Mouse (Mus musculus): ENCODE results near the gene Aup1.

The Aup1 gene

GRCm38 (mm10) chr6:83054074-83054851 lies at the start of gene Aup1:
TSS of gene Aup1 (plus strand) at chr6:83054521.
- DNase-seq: peak; percentile 95

GRCm38 (mm10) chr6:83004872-83005271 lies 49.4 kb upstream of the Aup1 start:
- DNase-seq: no peak

GRCm38 (mm10) chr6:83005444-83006011 lies 48.8 kb upstream of the Aup1 start:
- no peak for DNase-seq

GRCm38 (mm10) chr6:83006114-83006513 lies 48.2 kb upstream of the Aup1 start:
- DNase-seq: no peak

DNA sequence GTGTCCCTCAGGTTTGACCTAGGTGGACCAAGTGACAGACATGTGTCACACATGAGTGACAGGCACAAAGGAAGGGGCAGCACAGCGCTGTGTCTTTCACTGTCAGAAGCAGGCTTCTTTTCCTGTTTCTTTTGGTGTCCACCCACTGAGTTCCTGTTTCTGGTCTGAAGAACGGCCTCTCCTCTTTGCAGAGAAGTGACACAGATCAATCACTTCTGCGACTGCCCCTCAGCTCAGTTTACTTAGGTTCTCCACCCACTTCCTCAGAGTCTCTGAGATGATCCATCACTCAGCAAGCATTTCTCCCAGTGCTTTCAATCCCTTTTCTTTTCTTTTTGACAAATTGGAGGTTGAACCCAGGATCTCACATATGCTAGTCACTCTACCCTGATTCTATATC lies 45.7 kb upstream of the Aup1 start:
- no peak for DNase-seq

GRCm38 (mm10) chr6:83010010-83010409 lies 44.3 kb upstream of the Aup1 start:
- DNase-seq: no peak

GRCm38 (mm10) chr6:83011255-83011654 lies 43.1 kb upstream of the Aup1 start:
- no peak for DNase-seq

DNA sequence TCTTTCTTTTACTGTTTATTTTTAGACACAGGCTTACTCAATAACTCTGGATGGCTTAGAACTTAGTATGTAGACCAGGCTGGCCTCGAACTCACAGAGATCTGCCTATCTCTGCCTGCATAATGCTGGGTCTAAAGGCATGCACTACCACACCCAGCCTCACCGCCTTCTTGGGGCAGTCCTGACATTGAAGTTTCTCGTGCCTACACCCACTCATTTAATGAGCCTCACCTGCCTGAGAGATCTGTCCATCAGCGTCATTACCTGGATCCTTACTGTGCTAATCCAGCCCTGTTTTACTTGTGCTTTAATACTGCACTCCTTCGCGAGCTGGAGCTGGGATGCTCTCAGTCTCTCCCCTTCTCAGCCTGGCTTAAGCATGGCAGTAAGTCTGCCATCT lies 42.6 kb upstream of the Aup1 start:
- no peak for DNase-seq

DNA sequence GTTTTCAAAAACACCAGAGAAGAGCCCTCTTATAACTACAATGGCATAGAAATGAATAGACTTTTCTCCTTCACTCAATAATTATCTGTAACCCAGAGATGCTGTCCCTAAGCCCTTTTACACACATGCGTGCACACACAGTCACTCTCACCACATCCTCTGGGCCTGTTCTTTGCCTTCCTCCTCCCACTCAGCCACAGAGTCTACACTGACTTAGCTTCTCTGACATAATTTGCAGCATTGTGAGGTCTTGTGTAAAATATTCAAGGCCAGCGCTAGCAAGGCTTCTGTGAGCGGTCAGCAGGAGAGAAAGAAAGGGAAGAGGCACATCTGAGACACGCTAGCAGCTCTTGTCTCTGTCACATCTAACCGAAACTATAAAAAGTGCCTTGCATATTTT lies 40.9 kb upstream of the Aup1 start:
- DNase-seq: no peak

DNA sequence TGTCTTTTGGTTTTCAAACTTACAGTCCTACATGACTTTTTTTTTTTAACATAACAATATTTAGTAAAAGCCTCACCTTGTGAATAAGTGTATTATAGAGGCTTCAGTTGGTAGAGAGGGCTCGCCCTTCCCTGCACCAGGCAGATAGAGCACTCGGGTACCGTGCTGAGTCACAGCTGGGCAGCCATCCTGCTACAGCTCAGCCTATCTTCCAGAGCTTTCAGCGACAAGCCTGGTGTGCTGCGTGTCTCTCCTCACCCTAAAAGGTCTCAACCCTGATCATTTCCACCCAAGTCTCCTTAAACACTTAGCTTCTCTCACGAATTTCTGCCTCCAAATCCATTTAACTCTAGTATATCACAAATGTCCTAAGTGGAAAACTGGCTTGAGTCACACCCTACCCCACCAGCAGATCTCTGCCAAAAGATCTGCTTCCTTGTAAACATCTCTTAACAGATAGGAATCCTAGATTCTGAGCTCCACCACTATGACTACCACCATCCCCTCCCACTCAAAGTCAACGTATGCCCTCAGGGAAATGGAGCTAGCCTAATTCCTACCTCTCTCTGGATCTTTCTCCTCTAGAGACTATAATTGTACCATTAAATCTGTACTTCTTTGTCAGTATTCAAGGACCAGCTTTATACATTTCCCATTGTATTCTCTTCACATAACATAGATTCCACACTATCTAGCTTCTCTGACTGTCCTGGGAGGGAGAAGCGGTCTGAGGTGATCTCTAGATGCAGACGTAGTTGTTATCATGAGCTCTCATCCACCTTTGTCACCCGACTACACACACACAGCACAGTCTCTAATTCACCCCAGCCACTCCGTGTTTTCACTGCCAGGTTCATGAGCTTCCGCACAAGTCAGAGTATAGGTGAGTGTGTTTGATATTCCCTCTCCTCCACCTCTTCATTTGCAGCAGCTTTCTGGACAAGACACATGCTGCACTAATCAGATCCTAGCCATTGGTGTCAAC lies 39.5 kb upstream of the Aup1 start:
- DNase-seq: no peak

DNA sequence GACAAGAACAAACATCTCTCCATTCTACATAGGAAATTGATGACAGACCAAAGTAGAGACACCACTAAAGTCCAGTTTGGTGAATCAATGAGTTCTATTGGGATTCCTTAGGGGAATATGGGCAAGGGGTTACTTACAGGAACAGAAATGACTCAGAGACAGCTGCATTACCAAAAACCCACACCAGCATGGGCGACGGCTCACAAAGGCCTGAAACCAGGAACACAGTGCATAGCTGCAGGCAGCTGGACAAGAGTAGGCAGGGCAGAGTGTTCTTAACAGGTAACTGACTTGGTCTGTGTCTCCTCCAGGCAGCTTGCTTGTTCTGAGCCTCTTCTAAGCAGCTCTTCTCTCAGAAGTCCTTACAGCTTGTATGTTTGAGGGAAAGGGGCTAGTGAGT lies 38.6 kb upstream of the Aup1 start:
- no peak for DNase-seq

DNA sequence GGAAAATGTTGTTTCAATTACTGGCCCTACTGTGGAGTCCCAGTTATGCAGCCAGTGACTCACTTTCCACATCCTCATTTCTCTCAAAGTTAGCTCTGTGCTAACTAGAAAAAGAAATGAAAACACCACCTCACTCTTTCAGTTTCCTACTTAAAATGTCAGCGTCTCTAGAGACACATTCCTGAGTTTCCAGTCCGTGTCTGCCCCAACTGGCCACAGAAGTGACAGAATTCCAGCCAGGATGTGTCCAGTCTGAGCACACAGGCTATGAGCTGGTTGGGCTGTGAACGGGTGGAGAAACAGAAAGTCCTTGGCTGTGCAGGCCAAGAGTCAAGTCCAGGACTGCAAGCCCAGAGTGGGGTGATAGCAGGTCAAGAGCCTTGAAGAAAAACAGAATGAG lies 37.1 kb upstream of the Aup1 start:
- no peak for DNase-seq

DNA sequence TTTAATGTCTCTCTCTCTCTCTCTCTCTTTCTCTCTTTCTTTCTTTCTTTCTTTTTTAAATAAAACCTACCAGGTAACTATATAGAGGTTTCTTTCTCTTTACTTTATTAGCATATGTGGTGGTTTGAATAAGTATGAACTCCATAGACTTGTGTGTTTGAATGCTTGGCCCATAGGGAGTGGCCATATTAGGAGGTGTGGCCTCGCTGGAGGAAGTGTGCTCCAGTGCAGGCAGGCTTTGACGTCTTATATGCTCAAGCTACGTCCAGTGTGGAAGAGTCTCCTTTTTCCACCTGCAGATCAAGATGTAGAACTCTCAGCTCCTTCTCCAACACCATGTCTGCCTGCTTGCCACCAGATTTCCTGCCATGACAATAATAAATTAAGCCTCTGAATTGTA lies 35.3 kb upstream of the Aup1 start:
- no peak for DNase-seq

DNA sequence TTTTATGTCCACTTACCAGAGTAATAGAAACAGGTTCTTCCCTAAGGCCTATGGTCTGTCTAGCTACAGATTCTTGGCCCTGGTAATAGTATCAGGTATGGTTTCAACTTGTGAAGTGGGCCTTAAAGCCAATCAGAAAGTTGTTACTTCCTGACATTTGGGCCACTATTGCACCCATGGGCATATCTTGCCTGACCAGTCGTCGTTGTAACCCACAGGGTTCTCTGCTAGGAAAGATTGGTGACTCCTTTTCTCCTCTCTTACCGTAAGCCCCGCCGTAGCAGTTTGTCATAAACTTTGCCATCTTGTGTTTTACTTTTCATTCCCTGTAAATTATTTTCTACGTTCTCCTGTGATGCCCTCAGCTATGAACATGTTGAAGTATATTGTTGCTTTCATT lies 34.2 kb upstream of the Aup1 start:
- DNase-seq: no peak

GRCm38 (mm10) chr6:83020836-83021593 lies 33.3 kb upstream of the Aup1 start:
- DNase-seq: no peak

GRCm38 (mm10) chr6:83023008-83023407 lies 31.3 kb upstream of the Aup1 start:
- no peak for DNase-seq

DNA sequence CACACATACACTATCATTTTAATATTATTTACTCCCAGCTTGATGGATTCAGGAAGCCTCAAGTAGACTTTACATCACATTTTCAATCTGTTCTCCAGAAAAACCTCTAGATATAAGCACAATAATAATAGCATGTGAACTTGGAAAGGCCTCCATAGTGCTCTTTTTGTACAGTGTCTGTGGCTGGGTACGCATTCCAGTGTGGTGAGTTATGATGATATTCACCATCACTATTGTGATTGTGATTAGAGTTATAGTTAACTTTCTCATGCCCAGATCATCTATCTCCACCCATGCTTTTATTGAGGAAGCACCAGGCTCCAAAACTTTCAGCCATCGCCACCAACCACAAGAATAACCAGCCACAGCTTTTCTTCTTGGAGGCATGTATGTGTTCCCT lies 30.5 kb upstream of the Aup1 start:
- no peak for DNase-seq

DNA sequence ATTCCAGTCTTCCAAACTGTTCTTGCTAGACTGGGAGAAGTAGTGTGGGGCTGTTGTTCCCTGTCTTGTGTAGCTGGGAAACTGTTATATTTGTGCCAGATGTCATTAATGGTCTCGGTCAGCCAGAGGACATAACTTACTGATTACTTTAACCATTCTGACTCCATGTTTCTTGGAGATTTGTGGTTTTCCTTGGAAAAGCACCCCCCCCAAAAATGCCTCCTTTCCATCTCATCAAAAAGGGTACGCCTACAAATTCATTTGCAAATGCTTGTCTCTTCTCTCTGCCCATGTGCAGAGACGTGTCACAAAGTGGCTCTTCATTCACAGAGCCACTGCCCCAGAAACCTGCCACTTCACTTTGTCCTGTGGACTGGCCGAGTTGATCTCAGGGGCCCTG lies 29.9 kb upstream of the Aup1 start:
- DNase-seq: no peak

DNA sequence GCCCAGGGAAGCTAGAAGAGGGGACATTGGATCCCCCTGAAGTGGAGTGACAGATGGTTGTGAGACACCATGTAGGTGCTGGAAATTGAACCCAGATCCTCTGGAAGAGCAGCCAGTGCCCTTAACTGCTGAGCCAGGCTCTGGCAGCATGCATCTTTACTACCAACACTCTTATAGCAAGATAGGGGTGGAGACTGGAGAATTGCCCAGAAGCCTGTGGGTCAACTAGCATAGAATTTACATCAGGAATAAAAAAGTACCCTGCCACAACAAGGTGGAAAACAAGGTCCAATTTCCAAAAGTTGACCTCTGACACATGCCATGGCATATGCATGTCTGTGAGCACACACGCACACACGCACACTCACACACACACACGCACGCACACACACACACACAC lies 29.1 kb upstream of the Aup1 start:
- DNase-seq: no peak

DNA sequence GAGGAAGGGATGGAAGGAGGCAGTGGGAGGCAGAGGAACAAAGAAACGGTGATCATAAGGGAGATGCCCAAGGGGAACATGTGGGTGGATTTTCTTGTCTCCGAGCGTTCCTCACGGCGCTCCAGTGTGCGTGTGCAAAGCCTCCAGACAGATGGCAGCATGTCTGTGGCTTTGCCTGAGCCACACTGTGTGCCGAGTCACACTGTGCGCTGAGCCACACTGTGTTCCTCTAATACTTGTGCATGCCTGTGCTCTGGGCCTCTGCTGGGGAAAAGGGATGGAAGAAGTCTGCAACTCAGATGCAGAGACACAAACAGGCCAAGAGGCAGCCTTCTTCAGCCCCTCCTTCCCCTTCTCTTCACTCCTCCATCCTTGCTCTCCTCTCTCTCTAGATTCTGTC lies 27.0 kb upstream of the Aup1 start:
- no peak for DNase-seq

DNA sequence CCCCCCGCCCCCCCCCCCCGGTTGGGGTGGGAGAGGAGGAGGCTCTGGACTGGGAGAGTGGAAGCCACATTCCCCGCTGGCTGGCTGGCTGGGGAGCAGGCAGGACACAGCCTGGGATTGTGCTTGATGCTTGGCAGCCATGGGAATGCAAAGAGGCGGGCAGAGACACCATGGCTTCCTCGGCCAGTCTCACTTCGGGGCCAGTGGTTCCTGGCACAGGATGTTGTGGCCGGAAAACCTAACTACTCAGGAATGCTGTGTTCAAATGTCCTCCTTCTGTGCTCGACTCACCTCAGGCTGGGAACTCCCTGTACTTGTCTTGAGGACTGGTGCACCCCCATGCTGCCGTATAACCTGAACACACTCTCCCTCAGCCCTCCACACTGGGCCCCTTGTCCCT lies 26.6 kb upstream of the Aup1 start:
- no peak for DNase-seq

DNA sequence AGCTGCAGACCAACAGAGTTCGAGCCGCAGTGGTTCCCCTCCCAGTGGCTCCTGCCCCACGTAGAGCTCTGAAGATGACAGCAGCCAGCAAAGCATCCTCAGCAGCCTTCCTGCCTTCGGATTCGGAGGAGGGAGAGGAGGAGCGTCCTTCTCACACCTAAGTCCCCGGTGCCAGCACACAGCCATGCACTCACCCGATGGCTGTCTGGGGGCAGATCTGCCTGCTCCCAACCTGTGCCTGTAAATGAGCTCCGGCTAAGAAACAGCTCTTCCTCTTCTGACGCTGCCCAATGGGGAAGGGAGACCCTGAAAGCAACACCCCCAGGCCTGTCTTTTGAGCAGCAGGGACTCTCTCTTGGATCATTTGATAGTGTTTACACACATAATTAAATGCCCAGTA lies 24.5 kb upstream of the Aup1 start:
- DNase-seq: no peak

DNA sequence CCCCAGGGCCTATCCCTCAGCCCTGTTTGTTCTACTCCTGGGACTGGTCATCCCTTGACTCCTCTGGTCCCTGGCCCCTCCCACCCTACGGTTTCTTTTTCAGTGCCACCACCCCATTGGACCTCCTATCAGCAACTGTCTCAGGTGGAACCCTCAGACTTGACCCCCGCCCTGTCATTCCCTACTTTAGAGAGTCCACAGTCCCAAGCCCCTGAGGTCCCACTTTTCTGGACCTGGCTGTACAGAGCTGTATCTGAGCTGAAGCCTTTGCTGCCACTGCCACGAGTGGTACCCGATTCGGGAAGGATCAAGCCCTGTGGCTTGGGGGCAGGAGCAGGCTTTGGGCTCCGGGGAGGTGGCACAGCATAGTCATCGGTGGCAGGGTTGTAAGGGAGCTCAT lies 23.2 kb upstream of the Aup1 start:
- DNase-seq: no peak

Data from right cerebral cortex, postnatal 14 days (tissue).